Mouse (Mus musculus): ENCODE measurements around the gene Plcb3. TPM values are rescaled to one million over a fixed set of nuclear protein-coding genes. Genes with fewer than 3 reads are reported as not detected.

The Plcb3 gene
- polyA plus RNA-seq, 1 experiment: 40.6 TPM

- H3K4me3 ChIP-seq (ENCODE audit: insufficient read depth, low read length): no peak overlapping the region
- TF ChIP-seq POLR2A (IDR thresholded peaks at IDR 0.05; ENCODE audit: borderline replicate concordance, low read depth, low read length) (no peak), CTCF (IDR thresholded peaks at IDR 0.05; ENCODE audit: low read depth, low read length) (no peak)
Measured at GRCm38 (mm10) chr19:6914540-6914939, 61.7 kb downstream of the Plcb3 start.

GRCm38 (mm10) chr19:6913991-6914390 is 62.3 kb downstream of the Plcb3 start:
- no peak for TF ChIP-seq CTCF (IDR thresholded peaks at IDR 0.05; ENCODE audit: low read depth, low read length)
- TF ChIP-seq POLR2A (IDR thresholded peaks at IDR 0.05; ENCODE audit: borderline replicate concordance, low read depth, low read length): no peak
- H3K4me3 ChIP-seq (ENCODE audit: insufficient read depth, low read length): no peak overlapping the region
- no peak overlapping the region for H3K27ac ChIP-seq (ENCODE audit: insufficient read depth, low read depth, low read length)
- H3K4me1 ChIP-seq (ENCODE audit: control insufficient read depth, insufficient read depth, low read length): no peaks in the 10 kb centered on the region

More at GRCm38 (mm10) chr19:6914540-6914939, 61.7 kb downstream of the Plcb3 start:
- Histone ChIP-seq H3K4me1 (ENCODE audit: control insufficient read depth, insufficient read depth, low read length) (no peaks in the 10 kb centered on the region), H3K27ac (ENCODE audit: insufficient read depth, low read depth, low read length) (no peak overlapping the region)

- TF ChIP-seq POLR2A (IDR thresholded peaks at IDR 0.05; ENCODE audit: borderline replicate concordance, low read depth, low read length): no peak
- H3K4me1 ChIP-seq (ENCODE audit: control insufficient read depth, insufficient read depth, low read length): peaks cover under 1% of the 10 kb centered on the region
Measured at GRCm38 (mm10) chr19:6913036-6913435, 63.2 kb downstream of the Plcb3 start.

GRCm38 (mm10) chr19:6912205-6912970 is 63.9 kb downstream of the Plcb3 start:
- Histone ChIP-seq H3K4me3 (ENCODE audit: insufficient read depth, low read length) (no peak overlapping the region), H3K27ac (ENCODE audit: insufficient read depth, low read depth, low read length) (no peak overlapping the region), H3K4me1 (ENCODE audit: control insufficient read depth, insufficient read depth, low read length) (peaks cover 6% of the 10 kb centered on the region)
- no peak for TF ChIP-seq POLR2A (IDR thresholded peaks at IDR 0.05; ENCODE audit: borderline replicate concordance, low read depth, low read length)
- no peak for TF ChIP-seq CTCF (IDR thresholded peaks at IDR 0.05; ENCODE audit: low read depth, low read length)

More at GRCm38 (mm10) chr19:6913036-6913435, 63.2 kb downstream of the Plcb3 start:
- H3K4me3 ChIP-seq (ENCODE audit: insufficient read depth, low read length): no peak overlapping the region
- H3K27ac ChIP-seq (ENCODE audit: insufficient read depth, low read depth, low read length): no peak overlapping the region

GRCm38 (mm10) chr19:6911101-6912074 is 64.9 kb downstream of the Plcb3 start:
- Histone ChIP-seq H3K27ac (ENCODE audit: insufficient read depth, low read depth, low read length) (peak overlapping the region; percentile 39), H3K4me3 (ENCODE audit: insufficient read depth, low read length) (peak overlapping the region; percentile 81), H3K4me1 (ENCODE audit: control insufficient read depth, insufficient read depth, low read length) (peaks cover 13% of the 10 kb centered on the region)
- TF ChIP-seq CTCF (IDR thresholded peaks at IDR 0.05; ENCODE audit: low read depth, low read length) (no peak), POLR2A (IDR thresholded peaks at IDR 0.05; ENCODE audit: borderline replicate concordance, low read depth, low read length) (0 out of 2 replicates have a peak, but pooled peaks have one; percentile 20)

GRCm38 (mm10) chr19:6910306-6910705 is 66.0 kb downstream of the Plcb3 start:
- H3K4me3 ChIP-seq (ENCODE audit: insufficient read depth, low read length): peak overlapping the region; percentile 81
- H3K4me1 ChIP-seq (ENCODE audit: control insufficient read depth, insufficient read depth, low read length): peaks cover 13% of the 10 kb centered on the region
- peak overlapping the region; percentile 98 for H3K27ac ChIP-seq (ENCODE audit: insufficient read depth, low read depth, low read length)

- peak within 1 kb of the TSS; percentile 81 for H3K4me3 ChIP-seq (ENCODE audit: insufficient read depth, low read length)
- H3K4me1 ChIP-seq (ENCODE audit: control insufficient read depth, insufficient read depth, low read length): peaks cover 13% of the 10 kb centered on the region
- peak within 1 kb of the TSS; percentile 98 for H3K27ac ChIP-seq (ENCODE audit: insufficient read depth, low read depth, low read length)
- TF ChIP-seq CTCF (IDR thresholded peaks at IDR 0.05; ENCODE audit: low read depth, low read length) (no peak), POLR2A (IDR thresholded peaks at IDR 0.05; ENCODE audit: borderline replicate concordance, low read depth, low read length) (no peak)
Measured at GRCm38 (mm10) chr19:6909507-6910289, 66.6 kb downstream of the Plcb3 start, which contains the start of the genes Trmt112 and Prdx5. Trmt112 (plus strand) TSS chr19:6909698. Prdx5 (minus strand) TSS chr19:6910106.

- peaks cover 13% of the 10 kb centered on the region for H3K4me1 ChIP-seq (ENCODE audit: control insufficient read depth, insufficient read depth, low read length)
- no peak for TF ChIP-seq POLR2A (IDR thresholded peaks at IDR 0.05; ENCODE audit: borderline replicate concordance, low read depth, low read length)
- no peak for TF ChIP-seq CTCF (IDR thresholded peaks at IDR 0.05; ENCODE audit: low read depth, low read length)
- peak overlapping the region; percentile 98 for H3K27ac ChIP-seq (ENCODE audit: insufficient read depth, low read depth, low read length)
- H3K4me3 ChIP-seq (ENCODE audit: insufficient read depth, low read length): peak overlapping the region; percentile 81
Measured at GRCm38 (mm10) chr19:6909021-6909420, 67.2 kb downstream of the Plcb3 start.
